Mouse (Mus musculus) embryonic fibroblast, embryonic 13.5 days (primary cell): Measurements from ENCODE around the gene Slfnl1.

Experiments
- CTCF ChIP-seq: IDR thresholded peaks from 2 replicates; pipeline ENCODE4 v1.5.1; 2011; ENCODE audit warnings: mild to moderate bottlenecking, control low read depth, low read length, moderate library complexity, borderline replicate concordance; ENCODE audit not compliant: insufficient read depth
- POLR2A ChIP-seq: IDR thresholded peaks from 2 replicates; pipeline ENCODE4 v1.6.1; 2011; ENCODE audit warnings: low read depth, mild to moderate bottlenecking, control low read depth, low read length, moderate library complexity

- TF ChIP-seq CTCF (no peak), POLR2A (no peak)
Observed at GRCm38 (mm10) chr4:120511203-120511602, 20.8 kb upstream of the Slfnl1 start.
